Mouse (Mus musculus) CD4-positive, CD25-positive, alpha-beta regulatory T cell, adult 4 months (primary cell): ENCODE measurements around the gene Swap70. TPM values are rescaled to one million over a fixed set of nuclear protein-coding genes. Genes with fewer than 3 reads are reported as not detected.

Experiments
- ATAC-seq: one replicate; pipeline ENCODE4 v1.8.0; 2017
- polyA plus RNA-seq, 2 experiments: library from polyadenylated mRNA; unstranded; fragments of 100-300 nt; shearing (Covaris generic); gene quantifications; one replicate each; pipeline ENCODE4 v1.2.1; 2017

The Swap70 gene
- polyA plus RNA-seq, 2 experiments from 2014 or later, result 55.9 to 89.2 TPM

DNA sequence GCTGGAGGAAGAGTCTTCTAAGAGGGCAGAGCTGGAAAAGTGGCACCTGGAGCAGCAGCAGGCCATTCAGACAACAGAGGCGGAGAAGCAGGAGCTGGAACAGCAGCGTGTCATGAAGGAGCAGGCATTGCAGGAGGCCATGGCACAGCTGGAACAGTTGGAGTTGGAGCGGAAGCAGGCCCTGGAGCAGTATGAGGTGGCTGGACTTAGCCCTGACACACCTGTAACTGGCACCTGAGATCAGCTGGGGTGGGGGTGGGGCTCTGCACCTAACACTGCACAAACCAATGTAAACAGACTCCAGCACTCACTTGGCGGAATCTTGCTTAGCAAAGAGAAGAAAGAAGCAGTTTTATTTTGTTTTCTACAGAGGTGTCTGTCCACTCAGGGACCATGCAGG is 57.7 kb downstream of the Swap70 start:
- no peak for ATAC-seq

DNA sequence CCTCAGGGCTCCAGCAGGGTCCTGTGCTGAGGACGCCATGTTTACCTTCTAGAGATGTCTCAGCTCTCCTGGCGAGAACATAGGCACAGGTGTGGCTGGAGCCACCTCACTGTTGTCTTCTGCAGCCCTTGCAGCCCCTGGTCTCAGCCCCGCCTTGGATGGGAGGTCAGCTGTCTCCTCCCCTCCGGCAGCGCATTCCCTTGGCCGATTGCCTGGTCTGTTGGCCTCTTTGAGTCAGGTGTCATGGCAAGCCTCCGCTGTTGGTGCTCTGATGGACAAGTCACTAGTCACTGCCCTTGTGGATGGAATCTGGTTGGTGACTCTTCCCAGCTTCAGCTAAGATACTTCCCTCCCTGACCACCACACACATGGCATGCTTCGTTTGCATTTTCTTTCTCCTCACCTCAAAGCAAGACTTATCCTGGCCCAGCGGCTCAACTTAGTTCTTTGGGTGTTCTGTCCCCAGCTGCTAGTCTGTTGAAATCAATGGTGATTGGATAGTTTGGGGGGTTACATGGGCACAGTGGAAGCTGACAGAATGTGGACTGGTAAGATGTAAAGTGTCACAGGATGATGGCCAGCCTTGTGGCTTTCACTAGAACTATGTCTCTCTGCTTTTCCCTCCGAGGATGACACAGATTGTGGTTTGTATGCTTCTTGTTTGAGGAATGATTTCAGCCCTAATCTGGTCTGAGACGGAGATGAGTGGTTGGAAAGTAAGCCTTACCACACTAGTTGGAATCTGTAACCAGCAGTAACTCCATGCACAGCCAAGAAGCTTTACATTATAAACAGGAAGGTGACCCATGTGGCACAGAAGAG is 60.1 kb downstream of the Swap70 start:
- ATAC-seq, result no peak

GRCm38 (mm10) chr7:110282797-110283196 is 61.3 kb downstream of the Swap70 start:
- ATAC-seq, result no peak

GRCm38 (mm10) chr7:110283484-110284275 is 62.2 kb downstream of the Swap70 start:
- ATAC-seq, result no peak

DNA sequence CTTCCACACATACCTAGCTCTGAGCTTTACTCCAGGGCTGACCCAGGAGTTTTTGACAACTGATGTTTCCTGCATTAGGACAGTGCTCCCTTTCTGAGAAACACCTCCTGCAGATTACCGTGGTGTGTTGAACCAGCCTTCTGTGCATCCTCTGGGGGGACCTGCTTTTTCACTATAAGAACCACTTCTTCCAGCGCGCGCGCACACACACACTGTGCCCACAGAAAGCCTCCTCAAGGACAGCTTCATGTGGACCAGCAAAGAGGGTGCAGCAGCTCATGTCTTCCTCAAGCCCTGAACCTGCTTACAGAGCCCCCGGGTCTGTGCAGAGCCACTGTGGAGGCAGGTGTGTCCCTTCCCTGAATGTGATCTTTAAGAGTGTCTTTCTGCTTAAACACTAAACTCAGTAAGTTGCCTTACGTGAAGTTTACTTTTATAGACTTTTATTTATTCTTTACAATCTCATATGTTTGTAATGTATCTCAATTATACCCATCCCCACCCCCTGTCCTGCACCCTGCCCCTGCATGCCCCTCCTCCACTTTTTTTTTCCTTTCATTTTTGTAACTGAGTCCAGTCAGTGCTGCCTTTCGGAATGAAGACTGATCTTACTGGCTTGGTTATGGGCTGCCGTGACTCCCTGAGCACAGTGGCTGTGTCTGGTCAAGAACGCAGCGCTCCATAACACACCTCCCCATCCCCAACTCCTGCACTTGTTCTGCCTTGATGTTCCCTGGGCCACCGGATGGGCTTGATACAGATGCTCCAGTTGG is 63.8 kb downstream of the Swap70 start:
- ATAC-seq, result no peak

- no peak for ATAC-seq
Measured at GRCm38 (mm10) chr7:110285849-110286151, 64.3 kb downstream of the Swap70 start.

- ATAC-seq, result peak; percentile 72
Measured at GRCm38 (mm10) chr7:110286198-110286732, 64.8 kb downstream of the Swap70 start.

DNA sequence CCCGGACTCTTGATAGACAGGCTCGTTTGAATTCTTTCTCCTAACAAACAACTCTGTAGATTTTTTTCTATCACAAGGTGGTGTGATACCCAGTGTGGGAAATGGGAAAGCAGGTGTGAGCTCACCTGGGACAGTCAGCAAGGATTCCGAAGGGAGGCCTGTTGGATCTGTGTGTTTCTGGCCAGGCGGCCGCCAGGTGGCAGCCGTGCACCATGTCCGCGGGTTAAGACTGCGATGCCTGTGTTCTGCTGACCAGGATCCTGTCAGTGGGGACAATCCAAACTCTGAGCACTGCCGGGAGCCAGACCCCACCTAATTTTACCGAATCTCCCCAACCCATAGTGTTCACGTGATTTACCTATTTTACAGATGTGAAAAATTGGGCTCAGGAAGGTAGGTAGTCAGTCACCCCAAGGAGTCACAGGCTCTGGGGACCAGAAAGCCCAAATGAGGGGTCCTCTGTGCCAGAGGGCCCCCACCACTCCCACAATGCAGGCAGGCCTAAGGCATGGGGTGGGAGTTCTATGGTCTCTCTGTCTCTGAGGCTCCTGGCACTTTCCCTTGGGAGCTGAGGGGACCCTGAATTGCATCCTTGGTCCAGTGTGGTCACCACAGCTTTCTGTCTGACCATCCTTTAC is 65.4 kb downstream of the Swap70 start:
- ATAC-seq, result peak; percentile 66

DNA sequence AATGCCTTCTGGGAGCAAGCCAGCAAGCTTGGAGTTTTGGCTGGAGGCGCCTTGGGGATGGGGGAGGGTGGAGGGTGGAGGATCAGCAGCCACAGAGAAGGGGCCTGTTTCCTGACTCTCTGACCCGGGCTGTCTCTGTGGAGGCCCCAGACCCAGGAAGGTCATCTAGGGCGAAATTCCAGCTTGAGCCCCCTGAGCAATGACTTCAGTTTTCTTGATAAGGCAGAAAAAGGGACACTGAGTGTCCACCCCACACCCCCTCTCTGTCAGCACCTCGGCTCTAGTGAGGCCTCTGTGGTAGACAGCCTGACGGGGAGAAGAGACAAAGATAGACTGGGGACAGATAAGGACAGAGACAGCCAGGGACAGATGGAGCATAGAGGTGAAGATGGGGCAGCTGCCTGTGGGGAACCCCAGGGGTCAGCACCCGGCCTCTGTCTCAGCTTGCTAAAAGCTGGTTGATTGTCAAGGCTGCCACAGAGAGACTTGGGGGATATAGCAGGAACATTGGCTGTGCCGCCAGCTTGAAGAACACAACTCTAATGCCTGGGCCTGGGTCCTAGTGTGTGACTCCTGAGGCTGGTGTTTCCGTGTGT is 66.1 kb downstream of the Swap70 start:
- ATAC-seq, result no peak

DNA sequence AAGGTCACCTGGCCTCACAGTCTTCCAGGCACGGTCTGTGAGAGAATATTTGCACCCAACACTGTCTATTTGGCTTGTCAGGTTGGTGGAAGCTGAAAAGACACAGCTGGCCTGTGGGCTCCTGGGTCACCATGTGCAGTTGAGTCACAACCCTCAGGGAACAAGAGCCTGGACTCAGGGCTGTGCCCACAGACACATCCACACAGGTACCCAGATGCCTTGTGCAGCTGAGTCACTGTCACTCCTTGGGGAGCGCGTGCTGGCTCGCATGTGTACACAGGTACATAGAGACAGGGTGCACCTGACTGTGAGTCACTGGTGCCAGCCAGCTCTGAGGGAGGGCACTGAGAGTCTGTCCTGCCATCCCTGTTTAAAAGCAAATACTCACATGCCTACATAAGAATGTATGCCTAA is 66.7 kb downstream of the Swap70 start:
- ATAC-seq, result no peak

DNA sequence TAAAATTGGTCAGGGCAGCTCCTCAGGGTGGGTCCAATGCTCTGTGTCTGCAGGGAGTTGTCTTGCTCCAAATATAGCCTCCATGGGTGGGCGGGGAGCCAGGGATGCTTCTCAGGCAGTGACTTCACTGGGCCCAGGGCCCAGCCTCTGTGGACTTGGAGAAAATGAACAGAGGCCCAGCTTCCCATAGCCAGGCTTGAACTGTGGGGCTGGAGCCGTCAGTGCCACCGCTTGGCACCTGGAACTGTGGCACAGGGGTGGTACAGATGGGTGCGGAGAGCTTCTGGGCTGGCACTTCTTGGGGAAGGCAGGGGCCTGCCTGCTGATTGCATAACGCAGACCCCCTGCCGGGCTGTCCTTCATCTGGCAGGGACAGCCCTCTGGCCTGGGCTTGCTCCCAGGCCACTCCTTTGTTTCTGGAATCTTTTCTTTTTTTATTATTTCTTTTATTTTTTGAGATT is 67.2 kb downstream of the Swap70 start:
- no peak for ATAC-seq

DNA sequence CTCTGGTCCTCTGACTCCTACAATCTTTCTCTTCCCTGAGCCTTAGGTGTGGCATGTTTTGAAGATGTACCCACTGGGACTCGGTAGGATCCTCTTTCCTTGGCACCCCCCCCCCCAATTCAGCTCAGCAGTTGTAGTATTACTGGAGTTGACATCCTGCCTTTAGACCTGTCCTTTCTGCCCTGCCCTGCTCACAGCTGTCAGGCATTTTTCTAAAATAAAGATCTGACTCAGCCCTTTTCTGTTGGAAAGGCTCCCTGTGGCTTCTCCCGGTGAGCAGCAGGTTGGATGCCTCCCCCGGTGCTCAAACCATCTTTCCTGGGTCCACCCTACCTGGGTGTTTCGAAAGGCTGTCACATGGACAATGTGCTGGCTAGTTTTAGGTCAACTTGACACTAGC is 68.1 kb downstream of the Swap70 start:
- ATAC-seq, result no peak

GRCm38 (mm10) chr7:110296889-110297603 is 75.5 kb downstream of the Swap70 start:
- no peak for ATAC-seq

- no peak for ATAC-seq
Measured at GRCm38 (mm10) chr7:110297611-110298010, 76.1 kb downstream of the Swap70 start.

DNA sequence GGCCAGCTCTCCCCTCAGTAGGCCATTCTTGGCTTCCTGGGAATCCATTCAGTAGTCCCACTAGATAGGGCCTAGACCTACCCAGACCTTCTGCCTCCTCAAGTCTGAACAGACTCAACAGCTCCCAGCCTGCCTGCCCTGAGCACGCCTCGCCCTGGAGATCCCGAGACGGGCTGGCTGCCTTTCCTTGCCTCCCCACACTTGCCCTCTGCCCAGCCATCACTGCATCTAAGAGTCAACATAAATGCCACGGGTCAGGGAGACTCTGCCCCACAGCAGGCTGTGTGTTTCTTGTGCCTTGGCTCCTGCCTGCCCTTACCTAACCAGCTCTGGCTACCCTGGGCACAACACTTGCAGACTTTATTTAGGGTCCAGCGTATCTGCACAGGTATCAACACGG is 76.6 kb downstream of the Swap70 start:
- ATAC-seq, result no peak

GRCm38 (mm10) chr7:110298739-110299410 is 77.4 kb downstream of the Swap70 start:
- no peak for ATAC-seq

GRCm38 (mm10) chr7:110302886-110303285 is 81.4 kb downstream of the Swap70 start:
- no peak for ATAC-seq

DNA sequence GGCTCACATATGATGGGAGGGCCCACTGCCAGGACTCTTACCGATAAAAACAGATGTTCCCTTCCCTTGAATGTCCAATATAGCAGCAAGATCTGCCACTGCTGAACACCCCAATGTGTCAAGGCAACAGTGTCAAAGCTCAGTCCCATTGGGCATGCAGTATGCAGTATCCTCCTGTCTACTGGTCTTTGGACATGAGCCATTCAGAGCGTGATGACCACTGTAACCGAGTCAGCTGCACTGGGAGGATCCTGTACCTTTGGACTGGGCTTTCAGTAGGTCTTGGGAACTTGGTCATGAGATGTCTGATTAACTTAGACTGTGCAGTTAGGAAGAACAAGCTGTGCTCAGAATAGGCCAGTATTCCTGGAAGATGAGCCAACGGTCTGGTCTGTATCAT is 84.0 kb downstream of the Swap70 start:
- no peak for ATAC-seq

DNA sequence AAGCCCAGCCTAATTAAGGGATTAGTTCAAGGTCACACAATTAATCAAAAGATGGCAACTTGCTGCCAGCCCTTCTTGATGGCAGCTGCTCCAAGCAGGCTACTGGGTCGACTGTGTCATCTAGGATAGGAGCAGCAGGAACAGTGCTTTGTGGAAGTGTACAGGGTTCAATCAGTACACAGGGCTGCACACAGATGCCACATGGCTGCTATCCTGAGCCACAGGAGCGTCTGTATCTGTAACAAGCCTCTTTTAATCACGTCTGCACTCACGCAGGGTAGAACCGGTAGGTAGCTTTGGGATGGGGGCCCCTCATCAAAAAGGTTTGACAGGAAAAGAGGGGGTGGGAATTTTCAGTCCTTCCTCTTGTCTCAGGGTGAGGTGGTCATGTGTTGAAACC is 84.8 kb downstream of the Swap70 start:
- ATAC-seq, result no peak

DNA sequence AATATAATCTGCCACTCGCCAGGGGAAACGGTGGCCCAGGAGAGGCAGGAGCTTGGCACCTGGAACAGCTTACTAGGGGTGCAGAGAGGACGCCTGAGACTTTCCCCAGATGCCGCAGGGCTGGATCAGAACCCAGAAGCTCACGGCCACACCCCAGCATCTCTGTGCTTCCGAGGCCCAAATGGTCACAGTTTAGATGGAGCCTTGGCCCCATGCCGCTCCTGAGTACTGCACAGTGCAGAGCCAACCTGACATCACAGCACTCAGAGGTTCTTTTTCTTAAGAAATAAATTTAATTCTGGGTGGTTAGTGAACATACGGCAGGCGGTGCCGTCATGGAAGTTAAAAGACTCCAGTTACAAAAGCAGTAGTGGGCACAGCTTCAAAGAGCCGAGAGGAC is 86.2 kb downstream of the Swap70 start:
- ATAC-seq, result no peak

DNA sequence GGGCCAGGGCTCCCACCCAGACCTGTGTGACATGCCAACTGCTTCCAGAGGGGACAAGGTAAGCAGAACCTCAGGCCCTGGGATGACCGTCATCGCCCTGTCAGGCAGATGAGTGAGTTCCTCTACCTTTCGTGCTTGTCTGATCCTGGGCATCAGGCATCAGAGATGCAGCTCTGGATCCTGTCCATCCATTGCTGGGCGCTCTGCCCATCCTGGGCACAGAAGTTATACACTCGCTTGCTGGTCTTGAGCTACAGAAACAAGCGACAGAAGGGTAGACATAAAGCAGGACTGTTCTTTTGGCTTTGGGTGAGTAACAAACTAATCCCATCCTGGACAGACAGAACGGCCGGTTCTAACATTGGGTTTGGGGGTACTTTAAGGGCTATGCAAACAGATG is 87.7 kb downstream of the Swap70 start:
- ATAC-seq, result no peak
